Mouse (Mus musculus): Measurements from ENCODE around the gene Map4k2.

The Map4k2 gene

DNA sequence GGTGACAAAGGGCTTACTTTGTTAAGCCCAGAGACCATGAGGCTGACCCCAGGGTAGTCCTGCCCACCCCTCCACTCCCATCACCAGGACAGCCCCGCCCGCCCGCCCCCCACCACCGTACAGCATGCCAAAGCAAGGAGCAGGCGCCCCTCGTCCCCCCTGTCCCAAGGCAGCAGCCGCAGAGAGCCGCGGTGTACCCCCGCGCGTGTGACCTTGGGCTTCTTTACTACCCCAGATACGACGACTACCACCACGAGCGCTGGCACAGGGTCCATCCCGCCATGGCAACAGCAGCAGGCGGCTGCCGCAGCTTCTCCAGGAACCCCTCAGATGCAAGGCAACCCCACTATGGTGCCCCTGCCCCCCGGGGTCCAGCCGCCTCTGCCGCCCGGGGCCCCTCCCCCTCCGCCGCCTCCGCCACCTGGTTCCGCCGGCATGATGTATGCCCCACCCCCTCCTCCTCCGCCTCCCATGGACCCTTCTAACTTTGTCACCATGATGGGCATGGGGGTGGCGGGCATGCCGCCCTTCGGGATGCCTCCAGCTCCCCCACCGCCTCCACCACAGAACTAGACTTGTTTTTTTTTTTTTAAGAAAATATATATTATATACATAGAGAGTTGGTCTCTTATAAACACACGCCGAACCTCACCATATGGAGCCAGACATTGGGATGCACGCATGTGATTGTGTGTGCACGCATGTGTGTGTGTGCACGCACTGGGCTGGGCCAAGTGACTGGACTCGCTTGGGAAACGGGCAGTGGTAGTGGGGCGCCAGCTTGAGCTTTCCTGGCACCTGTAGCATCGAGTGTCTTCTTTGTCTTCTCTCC is 34.7 kb downstream of the Map4k2 start:
- in situ Hi-C loops (cut with MboI, MseI), result no loop called here

DNA sequence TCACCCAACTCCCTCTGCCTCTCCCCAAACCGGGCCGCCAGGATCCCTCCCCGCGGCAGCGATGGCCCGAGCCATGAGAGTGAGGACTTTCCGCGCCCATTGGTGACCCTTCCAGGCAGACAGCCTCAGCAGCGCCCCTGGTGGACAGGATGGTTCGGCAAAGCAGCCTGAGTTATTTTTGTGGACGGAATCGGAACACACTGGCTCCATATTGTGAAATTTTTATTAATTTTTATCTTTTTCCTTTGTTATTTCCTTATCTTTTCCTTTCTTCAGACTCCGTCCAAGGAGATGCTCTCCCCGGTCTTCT is 35.3 kb downstream of the Map4k2 start:
- in situ Hi-C loops (cut with MboI, MseI), result no loop called here

- in situ Hi-C loops (cut with MboI, MseI), result no loop called here
These were observed 35.7 kb downstream of the Map4k2 start for GRCm38 (mm10) chr19:6376643-6377042.

GRCm38 (mm10) chr19:6377327-6378040 is 36.5 kb downstream of the Map4k2 start:
- in situ Hi-C loops (cut with MboI, MseI), result no loop called here

DNA sequence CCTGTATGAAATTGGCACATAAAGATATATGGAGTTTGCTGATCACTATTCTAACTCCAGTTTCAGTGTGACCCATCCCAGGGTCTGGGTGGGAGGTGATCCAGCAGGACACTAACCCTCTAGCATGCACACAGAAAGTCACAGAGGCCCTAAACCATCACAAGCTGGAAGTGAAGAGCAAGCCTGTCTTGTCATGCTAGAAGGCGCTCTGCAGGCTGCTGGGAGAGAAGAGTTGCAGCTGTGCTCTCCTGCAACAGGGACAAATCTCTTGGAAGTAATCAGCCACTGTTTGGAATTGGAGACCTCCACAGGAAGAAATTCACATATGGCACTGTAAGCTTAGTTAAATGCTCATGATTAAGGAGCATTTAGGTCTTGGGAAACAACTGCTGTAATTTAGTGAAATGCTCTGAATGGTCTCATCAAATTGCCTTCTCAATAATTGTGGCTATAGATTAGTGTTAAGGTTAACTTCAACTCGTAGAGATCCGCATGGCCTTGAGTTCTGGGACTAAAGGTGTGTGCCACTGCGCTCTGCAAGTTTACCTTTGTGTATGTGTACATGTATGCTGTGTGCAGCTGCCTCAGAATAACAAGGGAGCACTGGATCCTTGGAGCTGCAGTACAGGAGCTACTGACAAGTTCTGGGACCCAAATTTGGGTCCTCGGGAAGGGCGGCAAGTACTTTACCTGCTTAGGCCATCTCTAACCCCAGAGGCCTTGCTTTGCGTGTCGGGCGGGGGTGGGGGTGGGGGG is 39.7 kb downstream of the Map4k2 start:
- in situ Hi-C loops (cut with MboI, MseI), result no loop called here

DNA sequence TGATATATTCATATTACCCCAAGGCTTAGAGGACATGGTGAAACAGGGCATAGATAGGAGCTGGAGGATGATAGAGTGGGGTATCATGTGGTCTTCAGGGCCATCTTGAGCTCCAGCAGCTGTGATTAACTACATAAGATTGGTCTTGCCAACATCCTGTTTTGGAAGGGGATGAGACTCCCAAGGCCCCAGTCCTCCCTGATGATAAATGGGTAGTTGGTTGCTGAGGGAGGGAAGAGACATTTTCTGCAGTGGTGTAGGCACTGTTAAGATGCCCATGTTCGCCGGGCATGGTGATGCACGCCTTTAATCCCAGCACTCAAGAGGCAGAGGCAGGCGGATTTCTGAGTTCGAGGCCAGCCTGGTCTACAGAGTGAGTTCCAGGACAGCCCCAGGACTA is 40.3 kb downstream of the Map4k2 start:
- in situ Hi-C loops (cut with MboI, MseI), result no loop called here

DNA sequence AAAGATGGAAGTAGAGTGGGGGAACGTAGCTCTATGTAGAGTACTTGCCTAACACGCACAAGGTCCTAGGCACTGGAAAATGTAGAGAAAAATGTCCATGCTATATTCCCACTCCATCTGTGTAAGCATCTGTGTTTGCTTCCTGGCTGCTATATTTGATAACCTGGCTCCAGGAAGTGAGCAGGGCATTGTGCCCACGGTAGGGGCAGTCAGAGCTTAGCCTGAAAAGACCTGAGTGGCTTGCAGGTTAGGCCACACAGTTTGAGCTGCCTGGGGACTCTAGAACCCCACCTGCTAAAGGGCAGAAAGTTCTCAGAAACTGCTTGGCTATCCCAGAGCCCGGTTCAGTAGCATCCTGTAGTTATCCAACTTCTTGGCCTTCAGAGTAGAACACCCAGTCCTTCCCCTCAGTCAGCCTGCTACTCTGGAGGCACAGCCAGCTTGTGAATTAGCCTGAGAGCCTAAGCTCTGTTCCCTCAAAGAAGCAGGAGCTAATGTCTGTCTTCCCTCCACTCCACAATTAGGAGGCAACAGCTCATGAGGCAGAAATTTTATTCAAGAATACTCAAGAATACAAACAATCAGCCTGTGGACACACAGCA is 41.5 kb downstream of the Map4k2 start:
- in situ Hi-C loops (cut with MboI, MseI), result no loop called here

- in situ Hi-C loops (cut with MboI, MseI), result no loop called here
These were observed 42.5 kb downstream of the Map4k2 start for GRCm38 (mm10) chr19:6383470-6383869.

GRCm38 (mm10) chr19:6384128-6384527 is 43.2 kb downstream of the Map4k2 start, which contains the start of gene Pygm:
Pygm (plus strand) TSS chr19:6384399.
- in situ Hi-C loops (cut with MboI, MseI), result no loop called here

GRCm38 (mm10) chr19:6384954-6385353 is 44.0 kb downstream of the Map4k2 start:
- in situ Hi-C loops (cut with MboI, MseI), result no loop called here

DNA sequence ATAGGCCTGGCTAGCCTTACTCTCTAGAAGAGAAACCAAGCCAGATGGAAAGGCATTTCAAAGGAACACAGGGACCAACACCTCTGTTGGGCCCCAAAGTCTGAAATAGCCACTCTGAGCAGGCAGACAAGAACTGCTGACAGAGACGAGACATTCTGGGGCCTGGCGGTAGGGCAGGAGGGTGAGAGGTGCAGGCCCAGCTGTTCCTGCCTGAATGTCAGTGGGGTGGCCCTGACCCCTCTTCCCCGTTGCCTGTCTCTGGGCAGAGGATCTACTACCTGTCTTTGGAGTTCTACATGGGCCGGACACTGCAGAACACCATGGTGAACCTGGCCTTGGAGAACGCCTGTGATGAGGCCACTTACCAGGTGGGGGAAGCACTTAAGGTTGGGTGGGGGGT is 44.5 kb downstream of the Map4k2 start:
- in situ Hi-C loops (cut with MboI, MseI), result no loop called here

DNA sequence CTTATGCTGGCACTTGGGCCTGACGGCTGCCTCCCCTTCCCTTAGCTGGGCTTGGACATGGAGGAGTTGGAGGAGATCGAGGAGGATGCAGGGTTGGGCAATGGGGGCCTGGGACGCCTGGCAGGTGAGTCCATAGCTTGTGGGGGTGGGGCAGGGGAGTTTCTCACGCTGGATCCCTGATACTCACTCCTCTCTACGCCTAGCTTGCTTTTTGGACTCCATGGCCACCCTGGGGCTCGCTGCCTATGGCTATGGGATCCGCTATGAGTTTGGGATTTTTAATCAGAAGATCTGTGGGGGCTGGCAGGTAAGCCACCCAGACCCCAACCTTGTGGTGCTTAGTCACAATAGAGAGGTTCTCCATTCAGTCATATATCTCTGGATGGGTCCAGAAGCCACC is 44.9 kb downstream of the Map4k2 start:
- in situ Hi-C loops (cut with MboI, MseI), result no loop called here

DNA sequence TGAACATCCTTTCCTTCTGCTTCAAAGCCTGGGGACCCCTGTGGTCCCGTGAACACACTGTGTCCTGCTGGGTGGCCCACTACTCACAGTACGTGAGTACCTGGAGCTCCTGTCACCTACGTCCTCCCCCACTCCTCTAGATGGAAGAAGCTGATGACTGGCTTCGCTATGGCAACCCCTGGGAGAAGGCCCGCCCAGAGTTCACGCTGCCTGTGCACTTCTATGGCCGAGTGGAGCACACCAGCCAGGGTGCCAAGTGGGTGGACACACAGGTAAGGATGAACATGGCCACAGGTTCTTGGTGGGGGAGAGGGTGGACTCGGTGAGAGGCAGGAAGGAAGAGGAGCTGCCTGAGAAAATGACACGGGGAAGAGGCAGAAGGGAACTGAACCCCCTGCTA is 45.3 kb downstream of the Map4k2 start:
- in situ Hi-C loops (cut with MboI, MseI), result no loop called here

GRCm38 (mm10) chr19:6388006-6388405 is 47.1 kb downstream of the Map4k2 start:
- in situ Hi-C loops (cut with MboI, MseI), result no loop called here

- in situ Hi-C loops (cut with MboI, MseI), result no loop called here
These were observed 48.9 kb downstream of the Map4k2 start for GRCm38 (mm10) chr19:6389803-6390202.

GRCm38 (mm10) chr19:6390251-6390650 is 49.3 kb downstream of the Map4k2 start:
- in situ Hi-C loops (cut with MboI, MseI), result no loop called here

DNA sequence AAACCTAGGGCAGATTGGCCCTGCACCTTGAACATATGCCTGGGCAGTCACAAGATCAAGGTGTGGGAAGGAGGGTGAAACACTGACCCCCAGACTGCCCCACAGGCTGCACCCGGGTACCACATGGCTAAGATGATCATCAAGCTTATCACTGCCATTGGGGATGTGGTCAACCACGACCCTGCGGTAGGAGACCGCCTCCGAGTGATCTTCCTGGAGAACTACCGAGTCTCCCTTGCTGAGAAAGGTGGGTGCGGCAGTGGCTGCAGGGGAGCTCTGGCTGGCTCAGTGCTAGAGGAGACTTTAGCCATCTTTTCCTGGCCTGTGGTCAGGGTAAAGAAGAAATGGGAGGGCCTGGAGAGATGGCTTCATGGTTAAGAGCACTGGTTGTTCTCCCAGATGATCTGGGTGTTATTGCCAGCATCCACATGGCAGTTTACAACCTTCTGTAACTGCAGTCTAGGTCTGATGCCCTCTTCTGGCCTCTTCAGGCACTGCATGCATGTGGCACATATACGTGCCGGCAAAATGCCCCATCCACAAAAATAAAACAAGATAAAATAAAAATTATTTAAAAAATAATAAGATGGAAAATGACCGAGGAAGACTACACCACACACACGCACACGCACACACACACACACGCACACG is 51.9 kb downstream of the Map4k2 start:
- in situ Hi-C loops (cut with MboI, MseI), result no loop called here

DNA sequence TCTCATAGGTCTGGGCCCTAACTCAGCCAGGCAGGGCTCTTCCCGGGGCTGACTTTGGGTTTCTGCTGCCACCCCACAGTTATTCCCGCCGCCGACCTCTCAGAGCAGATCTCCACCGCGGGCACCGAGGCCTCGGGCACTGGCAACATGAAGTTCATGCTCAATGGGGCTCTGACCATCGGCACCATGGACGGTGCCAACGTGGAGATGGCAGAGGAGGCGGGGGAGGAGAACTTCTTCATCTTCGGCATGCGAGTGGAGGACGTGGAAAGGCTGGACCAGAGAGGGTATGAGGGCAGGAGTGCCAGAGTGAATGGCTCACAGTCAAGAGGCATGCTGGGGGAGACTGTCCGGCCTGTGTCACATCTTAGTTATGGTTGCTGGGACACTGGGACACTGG is 52.7 kb downstream of the Map4k2 start:
- in situ Hi-C loops (cut with MboI, MseI), result no loop called here

- in situ Hi-C loops (cut with MboI, MseI), result no loop called here
These were observed 55.3 kb downstream of the Map4k2 start for GRCm38 (mm10) chr19:6396237-6396636.

GRCm38 (mm10) chr19:6397582-6398249 is 56.8 kb downstream of the Map4k2 start:
- in situ Hi-C loops (cut with MboI, MseI), result no loop called here

Data from T-helper 2 cell (primary cell).